Mouse (Mus musculus): ENCODE measurements around the gene Snf8. TPM values are rescaled to one million over a fixed set of nuclear protein-coding genes. Genes with fewer than 3 reads are reported as not detected.

The Snf8 gene
- polyA plus RNA-seq, 1 experiment from 2014 or later = 38.3 TPM

- 79% methylated on average over 4 of the region's 4 CpGs for WGBS
- no peaks in the 10 kb centered on the region for H3K4me1 ChIP-seq (ENCODE audit: control insufficient read depth, insufficient read depth, low read length)
- no peak for DNase-seq (ENCODE audit: low spot score)
- H3K4me3 ChIP-seq (ENCODE audit: low read depth, low read length) = no peak overlapping the region
- no peaks in the 10 kb centered on the region for H3K9me3 ChIP-seq (ENCODE audit: control insufficient read depth, low read length)
- H3K9ac ChIP-seq (ENCODE audit: low read length) = no peak overlapping the region
- H3K36me3 ChIP-seq (ENCODE audit: control insufficient read depth, insufficient read depth, low read length) = peaks cover 35% of the 10 kb centered on the region
- H3K4me2 ChIP-seq (ENCODE audit: low read depth, severe bottlenecking) = no peak overlapping the region
- H3K27ac ChIP-seq (replicated peaks; ENCODE audit: low read depth, low read length) = no peak overlapping the region
- H3K27me3 ChIP-seq (ENCODE audit: control insufficient read depth, insufficient read depth, low read length) = no peaks in the 10 kb centered on the region
- no peak for ATAC-seq (ENCODE audit: insufficient number of reproducible peaks, low FRiP score, low TSS enrichment, low read depth)
Observed at GRCm38 (mm10) chr11:96049939-96050338, 15.3 kb downstream of the Snf8 start.

DNA sequence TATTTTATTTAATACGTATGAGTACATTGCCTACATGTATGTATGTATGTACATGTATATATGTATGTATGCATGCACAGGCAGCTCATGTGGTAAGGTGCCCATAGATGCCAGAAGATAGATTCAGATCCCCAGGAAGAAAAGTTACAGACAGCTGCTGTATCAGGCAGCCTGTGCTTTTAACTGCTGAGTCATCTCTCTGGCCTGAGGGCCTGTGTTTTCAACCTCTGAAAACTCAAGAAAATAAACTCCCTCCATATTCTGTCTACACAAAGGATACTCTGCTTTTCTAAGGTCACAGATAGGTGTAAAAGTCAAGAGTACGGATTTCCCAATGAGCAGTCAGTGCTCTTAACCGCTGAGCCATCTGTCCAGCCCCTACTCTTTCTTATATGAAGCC lies 16.2 kb downstream of the Snf8 start:
- no peak for DNase-seq (ENCODE audit: low spot score)
- no peak for ATAC-seq (ENCODE audit: insufficient number of reproducible peaks, low FRiP score, low TSS enrichment, low read depth)
- WGBS = 98% methylated on average over 3 of the region's 3 CpGs
- no peak overlapping the region for H3K27ac ChIP-seq (replicated peaks; ENCODE audit: low read depth, low read length)
- H3K4me3 ChIP-seq (ENCODE audit: low read depth, low read length) = no peak overlapping the region
- peaks cover 38% of the 10 kb centered on the region for H3K36me3 ChIP-seq (ENCODE audit: control insufficient read depth, insufficient read depth, low read length)
- H3K27me3 ChIP-seq (ENCODE audit: control insufficient read depth, insufficient read depth, low read length) = no peaks in the 10 kb centered on the region
- H3K4me1 ChIP-seq (ENCODE audit: control insufficient read depth, insufficient read depth, low read length) = no peaks in the 10 kb centered on the region
- no peak overlapping the region for H3K9ac ChIP-seq (ENCODE audit: low read length)
- no peak overlapping the region for H3K4me2 ChIP-seq (ENCODE audit: low read depth, severe bottlenecking)
- no peaks in the 10 kb centered on the region for H3K9me3 ChIP-seq (ENCODE audit: control insufficient read depth, low read length)

DNA sequence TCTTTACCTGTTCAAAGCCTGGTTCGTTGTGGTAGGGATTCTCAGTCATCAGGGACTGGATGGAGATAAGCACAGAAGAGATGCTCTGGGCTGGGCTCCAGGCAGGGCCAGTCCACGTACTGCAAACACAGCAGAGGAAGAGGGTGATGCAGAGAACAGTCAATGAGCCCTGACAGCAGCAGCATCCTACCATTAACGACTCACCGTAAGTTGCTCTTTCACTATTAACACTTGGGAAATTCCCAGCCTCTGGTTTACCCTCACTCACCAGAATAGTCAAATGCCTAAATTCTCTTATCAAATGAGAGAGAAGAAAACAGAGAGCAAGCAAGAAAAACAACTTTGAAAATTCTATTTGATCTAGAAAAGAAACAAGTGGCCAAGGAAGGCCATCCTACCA lies 23.6 kb downstream of the Snf8 start:
- Histone ChIP-seq H3K4me1 (ENCODE audit: control insufficient read depth, insufficient read depth, low read length) (no peaks in the 10 kb centered on the region), H3K27me3 (ENCODE audit: control insufficient read depth, insufficient read depth, low read length) (no peaks in the 10 kb centered on the region), H3K9ac (ENCODE audit: low read length) (no peak overlapping the region), H3K36me3 (ENCODE audit: control insufficient read depth, insufficient read depth, low read length) (peaks cover 13% of the 10 kb centered on the region; the same call in 1 of the 2 replicates), H3K9me3 (ENCODE audit: control insufficient read depth, low read length) (no peaks in the 10 kb centered on the region), H3K27ac (replicated peaks; ENCODE audit: low read depth, low read length) (no peak overlapping the region), H3K4me3 (ENCODE audit: low read depth, low read length) (no peak overlapping the region), H3K4me2 (ENCODE audit: low read depth, severe bottlenecking) (no peak overlapping the region)
- DNase-seq (ENCODE audit: low spot score) = no peak
- WGBS = 92% methylated on average over 4 of the region's 4 CpGs
- no peak for ATAC-seq (ENCODE audit: insufficient number of reproducible peaks, low FRiP score, low TSS enrichment, low read depth)

DNA sequence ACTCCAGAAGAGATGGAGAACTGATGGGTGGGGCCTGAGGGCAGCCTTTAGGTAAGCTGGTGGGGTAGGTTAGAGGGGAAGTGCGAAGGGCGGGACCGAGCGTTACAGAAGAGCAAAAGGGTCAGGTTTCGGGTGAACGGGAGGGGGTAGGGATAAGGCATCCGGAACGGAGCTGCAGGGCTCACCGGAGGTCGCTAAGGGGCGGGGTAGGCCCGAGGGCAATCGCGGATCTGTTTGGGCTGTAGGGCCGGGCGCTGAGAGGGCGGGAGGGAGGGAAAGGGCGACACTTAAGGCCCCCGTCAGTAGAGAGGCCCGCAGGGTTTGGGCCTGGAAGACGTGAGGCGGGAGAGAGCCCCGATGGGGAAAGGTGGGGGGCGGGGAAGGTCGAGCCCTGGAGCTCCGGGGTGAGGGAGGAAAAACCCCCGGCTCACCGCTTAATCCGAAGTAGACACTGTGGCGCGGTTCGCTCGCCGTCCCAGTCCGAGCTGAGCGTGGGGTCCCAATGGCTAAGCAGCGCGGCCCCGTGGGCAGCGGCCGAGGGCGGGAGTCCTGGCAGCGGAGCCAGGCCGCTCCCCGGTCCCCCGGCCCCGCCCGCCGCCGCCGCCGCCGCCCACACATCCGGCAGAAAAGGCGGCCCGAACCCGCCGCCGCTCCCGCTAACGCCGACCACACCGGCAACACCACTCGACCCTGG lies 30.0 kb downstream of the Snf8 start:
- Histone ChIP-seq H3K27ac (replicated peaks; ENCODE audit: low read depth, low read length) (peak overlapping the region; percentile 85), H3K9me3 (ENCODE audit: control insufficient read depth, low read length) (no peaks in the 10 kb centered on the region), H3K36me3 (ENCODE audit: control insufficient read depth, insufficient read depth, low read length) (peaks cover 2% of the 10 kb centered on the region; the same call in 1 of the 2 replicates), H3K4me3 (ENCODE audit: low read depth, low read length) (peak overlapping the region; percentile 94), H3K4me2 (ENCODE audit: low read depth, severe bottlenecking) (peak overlapping the region; percentile 74), H3K27me3 (ENCODE audit: control insufficient read depth, insufficient read depth, low read length) (no peaks in the 10 kb centered on the region), H3K9ac (ENCODE audit: low read length) (peak overlapping the region; percentile 94), H3K4me1 (ENCODE audit: control insufficient read depth, insufficient read depth, low read length) (peaks cover 8% of the 10 kb centered on the region)
- WGBS = under 1% methylated on average over 45 of the region's 64 CpGs
- DNase-seq (ENCODE audit: low spot score) (peak; percentile 74), ATAC-seq (ENCODE audit: insufficient number of reproducible peaks, low FRiP score, low TSS enrichment, low read depth) (peak; percentile 52; the same call in 1 of the 2 replicates)

GRCm38 (mm10) chr11:96065215-96065911 lies 30.7 kb downstream of the Snf8 start, which contains the start of gene Ube2z:
Gene Ube2z (minus strand): TSS chr11:96065388.
- Histone ChIP-seq H3K4me1 (ENCODE audit: control insufficient read depth, insufficient read depth, low read length) (peaks cover 8% of the 10 kb centered on the region), H3K9me3 (ENCODE audit: control insufficient read depth, low read length) (no peaks in the 10 kb centered on the region), H3K27ac (replicated peaks; ENCODE audit: low read depth, low read length) (peak within 1 kb of the TSS; percentile 85), H3K36me3 (ENCODE audit: control insufficient read depth, insufficient read depth, low read length) (peaks cover 1% of the 10 kb centered on the region; the same call in 1 of the 2 replicates), H3K27me3 (ENCODE audit: control insufficient read depth, insufficient read depth, low read length) (no peaks in the 10 kb centered on the region), H3K4me2 (ENCODE audit: low read depth, severe bottlenecking) (peak within 1 kb of the TSS; percentile 74), H3K4me3 (ENCODE audit: low read depth, low read length) (peak within 1 kb of the TSS; percentile 94), H3K9ac (ENCODE audit: low read length) (peak within 1 kb of the TSS; percentile 94)
- 4% methylated on average over 40 of the region's 50 CpGs for WGBS
- ATAC-seq (ENCODE audit: insufficient number of reproducible peaks, low FRiP score, low TSS enrichment, low read depth) (peak; percentile 96), DNase-seq (ENCODE audit: low spot score) (peak; percentile 98)

- no peak for DNase-seq (ENCODE audit: low spot score)
- H3K9ac ChIP-seq (ENCODE audit: low read length) = no peak overlapping the region
- no peak overlapping the region for H3K27ac ChIP-seq (replicated peaks; ENCODE audit: low read depth, low read length)
- H3K9me3 ChIP-seq (ENCODE audit: control insufficient read depth, low read length) = no peaks in the 10 kb centered on the region
- no peak overlapping the region for H3K4me3 ChIP-seq (ENCODE audit: low read depth, low read length)
- peaks cover 8% of the 10 kb centered on the region for H3K4me1 ChIP-seq (ENCODE audit: control insufficient read depth, insufficient read depth, low read length)
- 72% methylated on average over 5 of the region's 5 CpGs for WGBS
- ATAC-seq (ENCODE audit: insufficient number of reproducible peaks, low FRiP score, low TSS enrichment, low read depth) = no peak
- H3K4me2 ChIP-seq (ENCODE audit: low read depth, severe bottlenecking) = no peak overlapping the region
- H3K27me3 ChIP-seq (ENCODE audit: control insufficient read depth, insufficient read depth, low read length) = no peaks in the 10 kb centered on the region
- H3K36me3 ChIP-seq (ENCODE audit: control insufficient read depth, insufficient read depth, low read length) = no peaks in the 10 kb centered on the region; the same call in 1 of the 2 replicates
Observed at GRCm38 (mm10) chr11:96068231-96068630, 33.5 kb downstream of the Snf8 start.

DNA sequence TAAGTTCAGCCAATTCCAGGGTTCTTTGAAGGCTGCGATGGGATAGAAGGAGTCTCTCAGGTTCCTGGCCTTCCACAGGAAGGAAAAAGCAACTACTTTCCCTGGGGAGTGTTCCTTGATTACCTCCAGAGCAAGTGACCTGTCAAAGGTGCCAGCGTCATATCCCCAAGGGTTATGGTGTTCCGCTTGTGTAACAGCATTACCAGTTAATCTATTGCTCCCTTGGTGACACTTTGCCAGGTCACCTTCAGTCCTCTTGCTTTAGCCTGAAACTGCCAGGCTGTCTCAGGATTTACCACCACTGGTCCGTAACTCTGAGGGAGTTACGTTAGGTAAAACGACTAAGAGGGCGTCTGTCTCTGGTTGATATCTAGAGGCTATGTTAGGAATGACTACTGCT lies 35.7 kb downstream of the Snf8 start:
- 88% methylated on average over 7 of the region's 7 CpGs for WGBS
- no peaks in the 10 kb centered on the region for H3K27me3 ChIP-seq (ENCODE audit: control insufficient read depth, insufficient read depth, low read length)
- 0 out of 2 replicates have a peak, but pooled peaks cover 4% of the 10 kb centered on the region for H3K4me1 ChIP-seq (ENCODE audit: control insufficient read depth, insufficient read depth, low read length)
- H3K36me3 ChIP-seq (ENCODE audit: control insufficient read depth, insufficient read depth, low read length) = no peaks in the 10 kb centered on the region; the same call in 1 of the 2 replicates
- no peak overlapping the region for H3K4me3 ChIP-seq (ENCODE audit: low read depth, low read length)
- no peak for ATAC-seq (ENCODE audit: insufficient number of reproducible peaks, low FRiP score, low TSS enrichment, low read depth)
- H3K4me2 ChIP-seq (ENCODE audit: low read depth, severe bottlenecking) = no peak overlapping the region
- no peak overlapping the region for H3K27ac ChIP-seq (replicated peaks; ENCODE audit: low read depth, low read length)
- no peak overlapping the region for H3K9ac ChIP-seq (ENCODE audit: low read length)
- H3K9me3 ChIP-seq (ENCODE audit: control insufficient read depth, low read length) = no peaks in the 10 kb centered on the region
- DNase-seq (ENCODE audit: low spot score) = no peak

DNA sequence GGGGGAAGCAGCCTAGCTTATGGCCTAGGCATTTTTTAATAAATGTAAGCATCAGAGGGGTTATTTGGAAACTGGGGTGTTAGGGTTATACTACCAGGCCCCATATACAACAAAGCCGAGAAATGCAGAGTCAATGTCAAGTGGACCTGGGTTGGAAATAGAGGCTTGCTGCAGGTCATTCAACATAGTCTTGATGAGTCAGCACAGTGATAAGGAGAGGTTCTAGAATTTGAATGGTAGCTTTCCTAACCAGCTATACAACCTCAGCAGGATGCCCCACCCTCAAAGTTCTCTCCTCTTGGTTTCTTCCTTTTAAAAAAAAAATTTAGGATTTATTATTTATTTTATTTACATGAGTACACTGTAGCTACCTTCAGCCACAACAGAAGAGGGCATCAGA lies 36.3 kb downstream of the Snf8 start:
- Histone ChIP-seq H3K27me3 (ENCODE audit: control insufficient read depth, insufficient read depth, low read length) (no peaks in the 10 kb centered on the region), H3K4me3 (ENCODE audit: low read depth, low read length) (no peak overlapping the region), H3K4me2 (ENCODE audit: low read depth, severe bottlenecking) (no peak overlapping the region), H3K27ac (replicated peaks; ENCODE audit: low read depth, low read length) (no peak overlapping the region), H3K9me3 (ENCODE audit: control insufficient read depth, low read length) (no peaks in the 10 kb centered on the region), H3K9ac (ENCODE audit: low read length) (no peak overlapping the region), H3K36me3 (ENCODE audit: control insufficient read depth, insufficient read depth, low read length) (no peaks in the 10 kb centered on the region; the same call in 1 of the 2 replicates), H3K4me1 (ENCODE audit: control insufficient read depth, insufficient read depth, low read length) (0 out of 2 replicates have a peak, but pooled peaks cover 4% of the 10 kb centered on the region)
- DNase-seq (ENCODE audit: low spot score) = no peak
- no peak for ATAC-seq (ENCODE audit: insufficient number of reproducible peaks, low FRiP score, low TSS enrichment, low read depth)
- WGBS = 100% methylated on average over 1 of the region's 1 CpGs

Measured in limb, embryonic 11.5 days (tissue).